Mouse (Mus musculus) E14TG2a.4 (cell line): ENCODE results near the gene Cpvl.

Experiments
- H3K27me3 ChIP-seq: 2 replicates; pipeline ENCODE4 v1.6.1; 2014; ENCODE audit warnings: low read length, control low read depth; ENCODE audit not compliant: insufficient read depth
- H3K36me3 ChIP-seq: 2 replicates; pipeline ENCODE4 v1.6.1; 2014; ENCODE audit warnings: low read length, control low read depth; ENCODE audit not compliant: insufficient read depth
- H3K4me1 ChIP-seq: replicated peaks from 2 replicates; pipeline ENCODE4 v1.6.1; 2014; ENCODE audit warnings: low read depth, low read length, control low read depth
- H3K4me3 ChIP-seq: replicated peaks from 2 replicates; pipeline ENCODE4 v1.5.1; 2014; ENCODE audit warnings: mild to moderate bottlenecking, low read length
- H3K9me3 ChIP-seq: 2 replicates; pipeline ENCODE4 v1.6.1; 2014; ENCODE audit warnings: low read length, control low read depth
- CTCF ChIP-seq: conservative IDR thresholded peaks from 2 replicates; pipeline ENCODE4 v1.5.1; 2014; ENCODE audit warnings: low read length
- NANOG ChIP-seq: IDR thresholded peaks from 2 replicates; pipeline ENCODE4 v1.6.1; 2014; ENCODE audit warnings: borderline replicate concordance, low read length, mixed read lengths
- POU5F1 ChIP-seq: IDR thresholded peaks from 2 replicates; pipeline ENCODE4 v1.6.1; 2014; ENCODE audit warnings: low read length, borderline replicate concordance

Gene Cpvl

DNA sequence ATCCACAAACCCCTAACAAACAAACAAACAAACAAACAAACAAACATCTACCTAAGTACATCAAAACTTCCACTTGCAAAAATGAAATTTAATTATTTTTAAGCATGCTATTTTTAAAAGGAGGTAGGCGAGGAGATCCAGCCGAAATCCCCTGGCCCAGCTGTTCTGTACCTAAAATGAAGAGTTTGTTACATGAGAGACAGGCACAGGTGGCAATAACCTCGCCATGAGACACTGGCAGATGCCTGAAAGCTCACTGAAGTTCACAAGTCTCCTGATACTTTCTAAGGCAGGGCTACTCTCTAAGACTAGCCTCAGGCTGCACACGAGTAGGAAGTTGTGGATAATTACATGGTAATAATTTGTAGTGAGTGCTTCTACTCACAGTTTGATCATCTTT lies 26.8 kb upstream of the Cpvl start:
- peaks cover 17% of the 10 kb centered on the region; the same call in 1 of the 2 replicates for H3K9me3 ChIP-seq
- peaks cover 5% of the 10 kb centered on the region; the same call in 1 of the 2 replicates for H3K4me1 ChIP-seq
- H3K4me3 ChIP-seq: no peak overlapping the region
- no peaks in the 10 kb centered on the region for H3K36me3 ChIP-seq
- TF ChIP-seq NANOG: no peak
- no peak for TF ChIP-seq CTCF
- TF ChIP-seq POU5F1: no peak
- no peaks in the 10 kb centered on the region for H3K27me3 ChIP-seq

DNA sequence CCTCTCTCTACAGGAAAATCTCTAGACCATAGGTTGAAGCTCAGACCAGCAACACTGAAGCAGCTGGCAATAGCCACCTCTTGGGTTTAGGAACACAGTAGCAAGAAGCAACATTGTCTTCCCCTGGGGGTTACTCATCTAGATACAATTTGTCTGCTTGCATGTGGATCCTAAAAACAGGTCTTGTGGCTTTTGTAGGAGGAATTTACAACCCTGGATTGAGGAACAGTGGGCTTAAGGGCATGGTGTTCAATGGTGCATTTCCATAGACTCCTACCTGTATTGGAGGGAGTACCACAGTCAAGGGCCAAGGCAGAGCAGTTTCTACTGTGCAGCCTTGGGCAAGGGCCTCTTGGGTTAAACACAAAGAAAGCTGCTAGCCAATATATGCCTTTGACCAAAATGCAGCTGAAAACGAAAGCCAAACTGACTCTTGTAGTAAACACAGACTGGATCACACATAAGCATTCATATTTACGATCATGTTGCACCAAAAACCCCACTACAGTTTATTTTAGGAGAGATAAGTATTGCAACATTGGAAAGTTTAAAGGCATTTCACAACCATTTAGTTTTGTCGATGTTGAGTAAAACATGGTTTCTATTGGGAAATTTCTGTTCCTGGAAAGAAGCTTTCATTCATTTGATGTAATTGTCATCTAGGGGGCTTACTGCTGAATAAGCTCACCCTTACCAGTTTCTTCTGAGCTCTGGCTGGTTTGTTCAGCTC lies 17.9 kb upstream of the Cpvl start:
- H3K27me3 ChIP-seq: peaks cover 3% of the 10 kb centered on the region; the same call in 1 of the 2 replicates
- no peak overlapping the region for H3K4me3 ChIP-seq
- no peaks in the 10 kb centered on the region for H3K4me1 ChIP-seq
- no peaks in the 10 kb centered on the region for H3K36me3 ChIP-seq
- H3K9me3 ChIP-seq: peaks cover 15% of the 10 kb centered on the region; the same call in 1 of the 2 replicates
- TF ChIP-seq POU5F1 (no peak), CTCF (no peak), NANOG (no peak)

DNA sequence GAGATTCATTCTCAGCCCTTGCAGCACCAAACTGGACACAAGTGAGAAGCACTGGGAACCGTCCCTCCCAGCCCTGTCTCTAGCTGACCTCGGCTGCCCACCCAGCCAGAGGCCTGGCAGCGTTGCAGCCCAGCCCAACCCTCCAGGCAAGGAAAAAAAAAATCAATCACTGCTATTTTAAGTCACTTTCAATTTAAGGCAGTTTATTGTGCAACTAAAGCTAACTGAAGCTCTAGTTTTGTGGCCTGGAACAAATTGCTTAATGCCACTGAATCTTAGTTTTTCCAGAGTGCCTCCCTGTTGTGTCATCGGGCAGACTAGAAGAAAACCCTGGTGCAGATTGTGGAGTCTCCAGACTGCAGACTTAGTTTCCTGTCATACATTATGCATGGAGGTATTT lies 17.0 kb upstream of the Cpvl start:
- no peaks in the 10 kb centered on the region for H3K36me3 ChIP-seq
- H3K4me1 ChIP-seq: no peaks in the 10 kb centered on the region
- peaks cover 10% of the 10 kb centered on the region; the same call in 1 of the 2 replicates for H3K9me3 ChIP-seq
- TF ChIP-seq CTCF (no peak), POU5F1 (no peak), NANOG (no peak)
- peaks cover 11% of the 10 kb centered on the region; the same call in 1 of the 2 replicates for H3K27me3 ChIP-seq
- no peak overlapping the region for H3K4me3 ChIP-seq

DNA sequence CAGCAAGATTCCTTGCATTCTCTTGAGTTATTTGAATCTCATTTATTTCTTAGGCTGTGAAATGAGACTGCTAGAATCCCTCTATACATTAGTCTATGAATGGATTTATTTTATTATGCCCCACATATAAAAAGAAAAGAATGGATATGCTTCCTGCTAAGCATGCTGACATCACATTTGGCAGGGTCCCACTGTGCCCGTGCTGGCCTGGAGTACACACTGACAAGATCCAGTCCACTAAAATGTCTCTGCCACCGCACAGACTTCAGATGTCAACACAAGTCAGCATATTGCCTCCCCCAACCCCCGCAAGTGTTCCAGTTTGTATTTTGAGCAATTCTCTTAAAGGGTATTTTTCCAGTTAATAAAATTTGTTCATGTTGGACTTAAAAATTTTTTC lies 13.9 kb upstream of the Cpvl start:
- Histone ChIP-seq H3K9me3 (peaks cover 10% of the 10 kb centered on the region; the same call in 1 of the 2 replicates), H3K27me3 (peaks cover 15% of the 10 kb centered on the region; the same call in 1 of the 2 replicates), H3K4me3 (no peak overlapping the region), H3K36me3 (no peaks in the 10 kb centered on the region), H3K4me1 (peaks cover 4% of the 10 kb centered on the region)
- no peak for TF ChIP-seq NANOG
- TF ChIP-seq POU5F1: no peak
- TF ChIP-seq CTCF: no peak

DNA sequence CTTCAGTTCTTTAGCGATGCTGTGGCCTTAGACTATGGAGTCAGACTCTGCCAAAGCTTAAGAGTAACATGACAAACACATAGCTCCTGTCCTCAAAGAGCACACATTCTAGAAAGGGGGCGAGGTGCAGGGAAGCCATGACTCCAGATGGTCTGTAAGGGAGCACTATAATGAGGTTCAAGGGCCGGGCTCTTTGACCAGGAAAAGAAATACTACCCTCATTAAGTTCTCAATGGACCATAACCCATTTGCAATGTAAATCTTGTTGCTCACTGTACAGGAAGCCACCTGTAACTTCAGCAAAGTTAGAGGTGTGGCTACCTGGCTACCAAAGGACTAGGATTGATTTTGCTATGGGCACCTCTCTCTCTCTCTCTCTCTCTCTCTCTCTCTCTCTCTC lies 8.8 kb upstream of the Cpvl start:
- Histone ChIP-seq H3K4me3 (no peak overlapping the region), H3K27me3 (peaks cover 19% of the 10 kb centered on the region; the same call in 1 of the 2 replicates), H3K9me3 (no peaks in the 10 kb centered on the region), H3K4me1 (peaks cover 18% of the 10 kb centered on the region), H3K36me3 (no peaks in the 10 kb centered on the region)
- TF ChIP-seq CTCF: no peak
- TF ChIP-seq POU5F1: no peak
- TF ChIP-seq NANOG: no peak

DNA sequence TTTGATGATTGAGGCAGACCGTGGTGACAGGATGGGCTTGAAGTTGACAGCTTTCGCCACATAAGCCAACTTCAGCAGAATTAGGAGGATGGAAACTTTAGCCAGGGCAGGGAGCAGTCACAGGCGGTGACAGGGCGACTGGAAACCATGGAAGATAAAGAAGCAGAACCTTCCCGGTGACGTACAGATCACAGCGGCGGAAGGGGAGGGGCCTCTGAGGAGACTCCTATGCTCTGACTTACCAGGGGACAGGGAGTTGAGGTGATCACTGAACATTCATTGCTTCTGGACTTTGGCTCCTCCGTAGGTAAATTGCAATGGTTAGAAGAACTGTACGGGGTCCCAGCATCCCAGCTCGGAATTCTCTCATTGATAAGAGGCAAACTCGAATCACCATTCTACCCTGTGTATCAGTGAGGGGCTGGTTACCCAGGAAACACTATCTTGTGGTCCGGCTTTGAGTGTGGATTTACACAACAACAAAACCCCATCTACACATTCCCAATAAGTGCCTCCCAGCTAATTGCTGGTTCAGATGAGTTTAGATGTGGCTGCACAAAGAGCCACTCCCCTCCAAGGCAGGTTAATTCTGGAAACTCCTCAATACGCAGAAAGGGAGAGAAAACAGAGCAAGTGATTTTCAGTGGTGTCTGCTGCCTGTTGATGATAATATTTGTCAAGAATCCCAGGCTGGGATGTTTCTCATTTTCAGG lies 8.0 kb upstream of the Cpvl start:
- peaks cover 19% of the 10 kb centered on the region; the same call in 1 of the 2 replicates for H3K27me3 ChIP-seq
- H3K4me3 ChIP-seq: no peak overlapping the region
- TF ChIP-seq POU5F1 (no peak), NANOG (peak; percentile 29; the same call in 1 of the 2 replicates)
- H3K4me1 ChIP-seq: peaks cover 18% of the 10 kb centered on the region
- no peaks in the 10 kb centered on the region for H3K9me3 ChIP-seq
- no peaks in the 10 kb centered on the region for H3K36me3 ChIP-seq

DNA sequence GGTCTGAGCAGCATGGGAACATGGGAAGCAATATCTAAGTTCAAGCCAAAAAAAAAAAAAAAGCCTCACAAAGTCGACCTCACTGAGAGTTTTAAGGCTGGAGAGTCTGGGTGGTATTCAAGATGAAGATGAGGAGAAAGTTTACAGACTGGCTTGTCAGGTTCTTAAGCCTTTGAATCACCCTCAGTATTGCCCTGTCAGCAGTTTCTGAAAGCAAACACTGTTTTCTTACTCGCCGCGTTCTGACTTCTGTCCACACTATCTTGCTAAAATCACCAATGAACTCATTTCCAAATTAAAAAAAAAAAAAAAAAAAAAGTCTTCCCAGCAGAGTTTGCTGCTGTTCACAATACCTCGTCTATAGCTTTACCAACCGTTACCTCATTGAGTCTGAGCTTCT lies 5.3 kb upstream of the Cpvl start:
- Histone ChIP-seq H3K4me1 (peaks cover 18% of the 10 kb centered on the region), H3K4me3 (no peak overlapping the region), H3K27me3 (peaks cover 18% of the 10 kb centered on the region; the same call in 1 of the 2 replicates), H3K36me3 (no peaks in the 10 kb centered on the region), H3K9me3 (no peaks in the 10 kb centered on the region)
- TF ChIP-seq NANOG: no peak
- no peak for TF ChIP-seq CTCF
- no peak for TF ChIP-seq POU5F1

DNA sequence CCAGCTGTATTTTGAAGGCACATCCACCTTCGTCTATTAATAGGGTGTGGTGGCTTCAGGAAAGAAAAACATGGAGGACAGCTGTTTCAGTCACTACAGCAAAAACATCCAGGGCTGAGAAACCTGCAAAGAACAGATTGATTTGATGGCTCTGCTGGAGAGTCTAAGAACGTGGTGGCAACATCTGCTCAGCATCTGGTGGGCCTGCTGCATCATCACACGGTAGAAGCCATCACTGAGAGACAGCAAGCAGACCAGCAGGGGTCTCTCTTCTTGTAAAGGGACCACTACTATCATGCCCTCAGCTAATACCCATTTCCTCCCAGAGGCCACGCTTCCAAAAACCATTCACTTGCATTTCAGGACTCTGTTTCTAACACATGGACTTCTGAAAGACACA lies 4.1 kb upstream of the Cpvl start:
- no peak overlapping the region for H3K4me3 ChIP-seq
- H3K9me3 ChIP-seq: no peaks in the 10 kb centered on the region
- no peak for TF ChIP-seq NANOG
- TF ChIP-seq CTCF: no peak
- TF ChIP-seq POU5F1: no peak
- H3K27me3 ChIP-seq: peaks cover 15% of the 10 kb centered on the region; the same call in 1 of the 2 replicates
- H3K36me3 ChIP-seq: no peaks in the 10 kb centered on the region
- H3K4me1 ChIP-seq: peaks cover 16% of the 10 kb centered on the region
